Mouse (Mus musculus) ES-E14 (cell line): Measurements from ENCODE around the gene Mrpl33. TPM values are rescaled to one million over a fixed set of nuclear protein-coding genes. Genes with fewer than 3 reads are reported as not detected.

Source experiments
- DNase-seq: peaks from one replicate; pipeline ENCODE4 v3.0.0-alpha.2; 2013; ENCODE audit warnings: low read depth, low spot score
- H3K27ac ChIP-seq: 2 replicates; pipeline ENCODE4 v1.5.1; 2012; ENCODE audit warnings: low read depth, mild to moderate bottlenecking, low read length, moderate library complexity, mixed read lengths; ENCODE audit not compliant: poor library complexity, insufficient read depth, severe bottlenecking
- H3K36me3 ChIP-seq: 2 replicates; pipeline ENCODE4 v1.6.1; 2012; ENCODE audit warnings: mild to moderate bottlenecking, low read length, moderate library complexity, mixed read lengths; ENCODE audit not compliant: control insufficient read depth, poor library complexity, insufficient read depth, severe bottlenecking
- H3K4me1 ChIP-seq, 2 experiments: fragments of 150-350 bp in 1 of 2; sonication (generic) in 1 of 2; 2 replicates each; pipeline ENCODE4 v1.6.1; 2012; ENCODE audit warnings: low read length in 2 of 2, mild to moderate bottlenecking in 1 of 2, mixed read lengths in 1 of 2; ENCODE audit not compliant: control insufficient read depth in 2 of 2, insufficient read depth in 2 of 2, poor library complexity in 1 of 2
- H3K4me3 ChIP-seq, 2 experiments: fragments of 150-350 bp in 1 of 2; sonication (generic) in 1 of 2; 2 replicates each; pipeline ENCODE4 v1.5.1; 2012; ENCODE audit warnings: low read length in 2 of 2, low read depth in 1 of 2, mild to moderate bottlenecking in 1 of 2, mixed read lengths in 1 of 2; ENCODE audit not compliant: insufficient read depth in 1 of 2, poor library complexity in 1 of 2, severe bottlenecking in 1 of 2
- H3K9ac ChIP-seq: 2 replicates; pipeline ENCODE4 v1.6.1; 2012; ENCODE audit warnings: low read depth, mild to moderate bottlenecking, low read length, mixed read lengths; ENCODE audit not compliant: poor library complexity, insufficient read depth, severe bottlenecking
- H3K9me3 ChIP-seq: fragments of 150-350 bp; sonication (generic); 2 replicates; pipeline ENCODE4 v1.6.1; 2012; ENCODE audit warnings: low read depth, mild to moderate bottlenecking, low read length; ENCODE audit not compliant: control insufficient read depth, insufficient read depth
- CHD2 ChIP-seq: IDR thresholded peaks from 2 replicates; pipeline ENCODE4 v1.6.1; 2014; ENCODE audit warnings: mild to moderate bottlenecking, low read depth, low read length, inconsistent platforms
- HCFC1 ChIP-seq: IDR thresholded peaks from 2 replicates; pipeline ENCODE4 v1.6.1; 2012; ENCODE audit warnings: low read length, inconsistent platforms, borderline replicate concordance; ENCODE audit not compliant: insufficient read depth
- MAFK ChIP-seq: IDR thresholded peaks from 2 replicates; pipeline ENCODE4 v1.6.1; 2014; ENCODE audit warnings: mild to moderate bottlenecking, low read depth, low read length, inconsistent platforms; ENCODE audit not compliant: insufficient read depth
- ZC3H11A ChIP-seq: IDR thresholded peaks from 2 replicates; pipeline ENCODE4 v1.6.1; 2012; ENCODE audit warnings: low read depth, mild to moderate bottlenecking, inconsistent platforms, low read length, borderline replicate concordance
- ZNF384 ChIP-seq: IDR thresholded peaks from 2 replicates; pipeline ENCODE4 v1.6.1; 2012; ENCODE audit warnings: low read depth, low read length, inconsistent platforms
- in situ Hi-C, 2 experiments: fragments of 600-800 bp; cut with MboI; formaldehyde crosslinking; loops; one replicate each; pipeline ENCODE4 v1.15.1; 2025; ENCODE audit warnings: low sequenced_read_pairs in 2 of 2, inconsistent platforms in 1 of 2; ENCODE audit not compliant: unreplicated experiment in 2 of 2
- total RNA-seq: library from RNA; depleted of rRNA; stranded (reverse); fragments of 300-350 nt; gene quantifications from 2 replicates; pipeline ENCODE4 v1.2.3, GENCODE M21; 2012

The Mrpl33 gene
- total RNA-seq, 1 experiment: 172 TPM

DNA sequence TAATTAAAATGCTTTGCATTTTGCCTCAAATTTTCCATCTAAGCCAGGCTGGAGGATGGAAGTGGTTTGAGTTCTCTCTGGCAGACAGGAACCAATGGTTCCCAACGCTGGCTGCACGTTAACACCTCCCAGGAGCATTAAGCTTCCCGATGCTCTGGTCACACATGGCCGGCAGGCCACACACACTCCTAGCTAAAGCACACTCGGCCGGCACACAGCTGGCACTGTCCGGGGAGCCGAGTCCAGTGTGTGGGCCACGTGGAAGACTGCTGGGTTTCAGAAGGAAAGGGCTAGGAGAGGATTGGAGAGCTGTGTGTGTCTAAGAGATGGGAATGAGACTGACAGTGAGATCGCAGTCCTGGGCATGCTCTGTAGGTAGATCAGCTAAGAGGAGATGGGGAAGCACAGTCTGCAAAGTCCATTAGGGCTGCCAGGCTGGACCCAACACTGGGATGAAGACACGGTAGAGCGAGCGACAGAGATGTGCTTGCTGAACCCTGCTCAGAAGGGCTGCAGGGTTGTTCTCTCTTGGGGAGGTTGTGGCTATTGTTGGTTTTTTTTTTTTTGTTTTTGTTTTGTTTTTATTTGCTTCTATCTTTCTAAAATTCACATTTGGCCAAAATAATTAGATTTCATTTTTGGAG, 71.7 kb downstream of the Mrpl33 start:
- H3K4me3 ChIP-seq: no peak overlapping the region
- H3K27ac ChIP-seq: no peak overlapping the region
- in situ Hi-C loops: no loop called here
- TF ChIP-seq ZC3H11A: no peak
- TF ChIP-seq CHD2: no peak
- TF ChIP-seq ZNF384: no peak
- TF ChIP-seq MAFK: no peak
- H3K9ac ChIP-seq: no peak overlapping the region
- H3K4me1 ChIP-seq: no peaks in the 10 kb centered on the region
- H3K36me3 ChIP-seq: no peaks in the 10 kb centered on the region
- no peak for DNase-seq
- no peaks in the 10 kb centered on the region for H3K9me3 ChIP-seq

GRCm38 (mm10) chr5:31669984-31670383, 73.2 kb downstream of the Mrpl33 start:
- DNase-seq: no peak
- in situ Hi-C loops: no loop called here
- no peak overlapping the region for H3K9ac ChIP-seq

DNA sequence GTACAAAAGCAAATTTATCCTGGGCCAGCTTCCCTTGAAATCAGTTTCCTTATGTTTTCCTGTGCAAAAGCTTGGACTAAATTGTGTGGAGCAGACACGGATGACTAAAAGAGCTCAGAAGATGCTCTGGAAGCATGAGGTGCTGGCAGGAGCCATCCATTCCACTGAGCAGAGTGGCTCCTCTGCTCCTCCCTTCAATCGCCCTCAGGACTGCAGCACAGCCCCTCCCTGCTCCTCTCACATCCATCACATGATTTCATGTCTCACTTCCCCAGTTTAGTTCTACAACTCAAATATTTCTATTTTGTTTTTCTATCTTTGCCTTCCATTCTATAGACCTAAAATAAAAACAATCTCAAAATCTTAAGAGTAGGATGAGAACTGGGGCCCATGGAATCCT, 74.4 kb downstream of the Mrpl33 start:
- H3K4me1 ChIP-seq: no peaks in the 10 kb centered on the region
- H3K9me3 ChIP-seq: no peaks in the 10 kb centered on the region
- no peak overlapping the region for H3K27ac ChIP-seq
- H3K36me3 ChIP-seq: no peaks in the 10 kb centered on the region
- in situ Hi-C loops: no loop called here
- H3K4me3 ChIP-seq: no peak overlapping the region
- TF ChIP-seq ZC3H11A (no peak), MAFK (no peak), CHD2 (no peak), ZNF384 (no peak), HCFC1 (no peak)
- H3K9ac ChIP-seq: no peak overlapping the region
- DNase-seq: no peak

More at GRCm38 (mm10) chr5:31669984-31670383, 73.2 kb downstream of the Mrpl33 start:
- Histone ChIP-seq H3K4me1 (no peaks in the 10 kb centered on the region), H3K27ac (no peak overlapping the region), H3K4me3 (no peak overlapping the region), H3K9me3 (no peaks in the 10 kb centered on the region), H3K36me3 (no peaks in the 10 kb centered on the region)
- no peak for TF ChIP-seq CHD2
- TF ChIP-seq MAFK: no peak
- no peak for TF ChIP-seq ZC3H11A
- TF ChIP-seq HCFC1: no peak
- no peak for TF ChIP-seq ZNF384

DNA sequence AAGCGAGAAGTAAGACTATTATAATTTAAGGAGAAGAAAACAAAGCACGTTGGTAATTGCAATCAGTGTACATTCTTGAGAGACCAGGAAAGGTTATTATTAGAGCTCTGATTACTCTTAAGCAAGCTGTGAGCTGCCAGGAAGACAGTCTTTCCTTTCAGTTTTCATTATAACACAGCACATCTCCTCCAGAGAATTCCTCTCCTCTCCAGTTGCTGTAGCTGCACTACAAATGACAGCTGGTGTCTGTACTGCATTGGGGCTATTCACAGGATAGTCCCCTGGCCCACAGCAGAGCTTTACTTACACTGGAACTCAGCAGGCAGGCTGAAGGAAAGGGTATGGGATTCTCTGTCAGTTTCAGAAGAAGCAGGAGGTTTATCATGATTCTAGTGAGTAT, 76.7 kb downstream of the Mrpl33 start:
- in situ Hi-C loops: no loop called here
- Histone ChIP-seq H3K27ac (no peak overlapping the region), H3K9ac (no peak overlapping the region), H3K4me1 (no peaks in the 10 kb centered on the region), H3K4me3 (no peak overlapping the region), H3K9me3 (no peaks in the 10 kb centered on the region), H3K36me3 (no peaks in the 10 kb centered on the region)
- TF ChIP-seq MAFK (no peak), ZC3H11A (no peak), CHD2 (no peak), HCFC1 (no peak), ZNF384 (no peak)
- DNase-seq: no peak
